Mouse (Mus musculus) liver, embryonic 13.5 days (tissue): ENCODE results near the gene Cldn5. TPM values are rescaled to one million over a fixed set of nuclear protein-coding genes. Genes with fewer than 3 reads are reported as not detected.

Experiments
- ATAC-seq: fragments of 200-750 bp; cut with Nextera tagmentation; 2 replicates; pipeline ENCODE4 v1.8.0; 2017; ENCODE audit warnings: low read depth, mild to moderate bottlenecking, moderate number of reproducible peaks, moderate library complexity
- DNase-seq: peaks from one replicate; pipeline ENCODE4 v3.0.0; 2022
- H3K27ac ChIP-seq: fragments of 300-500 bp; sonication (generic); 2 replicates; pipeline ENCODE4 v1.5.1; 2015; ENCODE audit warnings: moderate library complexity, mild to moderate bottlenecking, inconsistent platforms
- H3K27me3 ChIP-seq: fragments of 300-500 bp; sonication (generic); 2 replicates; pipeline ENCODE4 v1.6.1; 2015; ENCODE audit warnings: mild to moderate bottlenecking, inconsistent platforms
- H3K36me3 ChIP-seq: fragments of 300-500 bp; sonication (generic); 2 replicates; pipeline ENCODE4 v1.6.1; 2015; ENCODE audit warnings: mild to moderate bottlenecking, inconsistent platforms
- H3K4me1 ChIP-seq: fragments of 300-500 bp; sonication (generic); replicated peaks from 2 replicates; pipeline ENCODE4 v1.6.1; 2015; ENCODE audit warnings: inconsistent platforms
- H3K4me2 ChIP-seq: fragments of 300-500 bp; sonication (generic); 2 replicates; pipeline ENCODE4 v1.6.1; 2015; ENCODE audit warnings: inconsistent platforms, mild to moderate bottlenecking, moderate library complexity
- H3K4me3 ChIP-seq: fragments of 300-500 bp; sonication (generic); replicated peaks from 2 replicates; pipeline ENCODE4 v1.5.1; 2015; ENCODE audit warnings: mild to moderate bottlenecking, inconsistent platforms
- H3K9ac ChIP-seq: fragments of 300-500 bp; sonication (generic); 2 replicates; pipeline ENCODE4 v1.6.1; 2015; ENCODE audit warnings: mild to moderate bottlenecking, inconsistent platforms
- H3K9me3 ChIP-seq: fragments of 300-500 bp; sonication (generic); replicated peaks from 2 replicates; pipeline ENCODE4 v1.6.1; 2016; ENCODE audit warnings: inconsistent platforms
- WGBS: fragments of 180-500 bp; shearing (Covaris S2); methylation state at CpG from one replicate; pipeline ENCODE4 v1.1.7; 2015; ENCODE audit not compliant: insufficient replicate concordance; 5-methylcytosine and 5-hydroxymethylcytosine counted together
- polyA plus RNA-seq: library from polyadenylated mRNA; unstranded; fragments of >200 nt; fragmentation: Nextera tagmentation; extraction: Ambion mirVana; gene quantifications from 2 replicates; pipeline ENCODE4 v1.2.1, GENCODE M21; 2015

Cldn5 gene
- polyA plus RNA-seq, 1 experiment from 2014 or later, result 8.3 TPM

GRCm38 (mm10) chr16:18762960-18763359 lies 13.7 kb upstream of the Cldn5 start:
- Histone ChIP-seq H3K4me3 (no peak overlapping the region), H3K4me2 (no peak overlapping the region), H3K4me1 (no peaks in the 10 kb centered on the region), H3K27ac (no peak overlapping the region), H3K9ac (no peak overlapping the region), H3K36me3 (no peaks in the 10 kb centered on the region), H3K27me3 (no peaks in the 10 kb centered on the region), H3K9me3 (no peaks in the 10 kb centered on the region)
- ATAC-seq (no peak), DNase-seq (no peak)
- WGBS, result 60% methylated on average over 3 of the region's 3 CpGs

DNA sequence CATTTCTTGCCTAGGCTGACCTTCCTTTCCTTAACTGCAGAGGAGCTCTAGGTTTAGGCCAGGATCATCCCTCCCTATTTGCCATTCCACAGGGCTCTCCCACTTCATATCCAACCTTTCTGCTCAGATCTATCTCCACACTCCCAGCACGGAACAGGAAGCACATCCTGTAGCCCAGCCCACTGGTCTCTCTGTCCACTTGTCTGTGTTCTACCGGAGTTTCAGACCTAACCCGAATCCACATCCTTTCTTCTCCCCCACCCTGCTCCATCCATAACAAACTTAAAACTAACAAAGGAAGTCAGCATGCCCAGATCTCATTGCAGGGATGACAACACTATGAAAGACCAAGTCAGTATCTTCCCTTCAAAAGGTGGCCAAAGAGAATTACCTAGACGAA lies 10.3 kb upstream of the Cldn5 start:
- ATAC-seq, result no peak
- WGBS, result 35% methylated on average over 4 of the region's 4 CpGs

GRCm38 (mm10) chr16:18769501-18769900 lies 7.1 kb upstream of the Cldn5 start:
- Histone ChIP-seq H3K9me3 (no peaks in the 10 kb centered on the region), H3K27me3 (peaks cover 9% of the 10 kb centered on the region; the same call in 1 of the 2 replicates), H3K4me1 (no peaks in the 10 kb centered on the region), H3K9ac (no peak overlapping the region), H3K36me3 (no peaks in the 10 kb centered on the region), H3K4me2 (no peak overlapping the region), H3K27ac (no peak overlapping the region), H3K4me3 (no peak overlapping the region)
- ATAC-seq (no peak), DNase-seq (no peak)
- WGBS, result 54% methylated on average over 1 of the region's 1 CpGs

More for the DNA sequence above, 10.3 kb upstream of the Cldn5 start:
- DNase-seq, result no peak
- Histone ChIP-seq H3K9ac (no peak overlapping the region), H3K4me3 (no peak overlapping the region), H3K4me2 (no peak overlapping the region), H3K36me3 (no peaks in the 10 kb centered on the region), H3K27me3 (no peaks in the 10 kb centered on the region), H3K4me1 (no peaks in the 10 kb centered on the region), H3K9me3 (no peaks in the 10 kb centered on the region), H3K27ac (no peak overlapping the region)

DNA sequence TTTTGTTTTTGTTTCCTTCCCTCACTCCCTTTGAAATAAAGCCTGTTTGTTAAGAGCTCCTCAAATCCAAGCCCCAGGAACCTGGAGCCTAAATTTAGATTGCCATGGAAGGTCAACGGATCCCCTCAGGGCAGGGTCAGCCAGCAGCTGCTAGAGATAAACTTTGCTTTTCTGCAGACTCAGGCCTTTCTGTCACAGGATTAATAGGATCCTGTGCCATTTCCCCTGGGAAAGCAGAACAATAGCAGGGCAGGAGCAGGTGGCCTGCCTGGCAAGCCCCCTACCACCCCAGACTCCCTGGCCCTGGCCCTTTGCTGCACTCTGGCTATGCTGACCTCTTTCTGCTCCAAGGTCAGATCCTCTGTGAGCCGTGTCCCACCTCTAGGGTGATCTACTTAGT lies 2.7 kb upstream of the Cldn5 start:
- Histone ChIP-seq H3K36me3 (no peaks in the 10 kb centered on the region), H3K4me2 (no peak overlapping the region), H3K4me3 (no peak overlapping the region), H3K9me3 (no peaks in the 10 kb centered on the region), H3K27me3 (peaks cover 53% of the 10 kb centered on the region), H3K4me1 (no peaks in the 10 kb centered on the region), H3K27ac (no peak overlapping the region), H3K9ac (no peak overlapping the region)
- no peak for ATAC-seq
- 39% methylated on average over 2 of the region's 2 CpGs for WGBS
- no peak for DNase-seq

- Histone ChIP-seq H3K27ac (no peak overlapping the region), H3K9ac (no peak overlapping the region), H3K36me3 (peaks cover 10% of the 10 kb centered on the region; the same call in 1 of the 2 replicates), H3K9me3 (no peaks in the 10 kb centered on the region), H3K4me3 (0 out of 2 replicates have a peak overlapping the region, but pooled peaks have one; percentile 3), H3K27me3 (peaks cover 65% of the 10 kb centered on the region), H3K4me1 (no peaks in the 10 kb centered on the region), H3K4me2 (peak overlapping the region; percentile 49; the same call in 1 of the 2 replicates)
- DNase-seq (no peak), ATAC-seq (no peak)
- 20% methylated on average over 18 of the region's 18 CpGs for WGBS
Observed at GRCm38 (mm10) chr16:18775621-18776555, 759 bp upstream of the Cldn5 start.

- Histone ChIP-seq H3K4me3 (peak overlapping the region; percentile 43), H3K27me3 (peaks cover 65% of the 10 kb centered on the region), H3K27ac (no peak overlapping the region), H3K36me3 (peaks cover 25% of the 10 kb centered on the region), H3K9me3 (no peaks in the 10 kb centered on the region), H3K4me1 (no peaks in the 10 kb centered on the region), H3K9ac (0 out of 2 replicates have a peak overlapping the region, but pooled peaks have one; percentile 23), H3K4me2 (peak overlapping the region; percentile 49)
- ATAC-seq (0 out of 2 replicates have a peak, but pooled peaks have one; percentile 11), DNase-seq (no peak)
- WGBS, result 3% methylated on average over 80 of the region's 80 CpGs
Observed at GRCm38 (mm10) chr16:18777101-18778080, 744 bp downstream of the Cldn5 start.

DNA sequence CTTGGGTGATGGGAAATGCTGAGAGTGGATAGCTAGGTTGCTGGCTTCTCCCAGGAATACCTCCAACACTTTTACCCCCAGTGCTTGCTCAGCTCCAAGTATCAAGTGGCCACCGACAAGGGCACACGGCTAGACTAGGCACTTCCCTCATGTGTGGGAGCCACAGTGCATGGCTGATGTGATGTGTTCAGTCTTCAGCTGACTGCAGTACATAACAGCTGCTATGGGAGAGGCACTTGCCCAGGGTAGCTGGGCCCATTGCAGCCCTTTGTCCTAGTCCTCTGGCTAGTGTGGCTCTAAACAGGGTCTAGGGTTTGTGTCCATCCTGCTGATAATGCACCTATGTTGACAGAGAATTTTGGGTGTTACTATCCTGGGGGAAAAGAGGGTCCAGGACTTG lies 1.8 kb downstream of the Cldn5 start:
- peak overlapping the region; percentile 49; the same call in 1 of the 2 replicates for H3K4me2 ChIP-seq
- no peak for DNase-seq

GRCm38 (mm10) chr16:18781810-18782209 lies 5.2 kb downstream of the Cldn5 start:
- 92% methylated on average over 10 of the region's 10 CpGs for WGBS
- Histone ChIP-seq H3K27ac (no peak overlapping the region), H3K4me2 (no peak overlapping the region), H3K36me3 (peaks cover 65% of the 10 kb centered on the region), H3K9me3 (no peaks in the 10 kb centered on the region), H3K27me3 (peaks cover 33% of the 10 kb centered on the region), H3K4me3 (no peak overlapping the region), H3K4me1 (peaks cover 26% of the 10 kb centered on the region), H3K9ac (no peak overlapping the region)
- ATAC-seq (no peak), DNase-seq (no peak)

More for the DNA sequence above, 1.8 kb downstream of the Cldn5 start:
- peaks cover 62% of the 10 kb centered on the region for H3K27me3 ChIP-seq
- WGBS, result 41% methylated on average over 2 of the region's 2 CpGs
- no peak overlapping the region for H3K9ac ChIP-seq
- no peaks in the 10 kb centered on the region for H3K4me1 ChIP-seq
- no peaks in the 10 kb centered on the region for H3K9me3 ChIP-seq
- H3K36me3 ChIP-seq, result peaks cover 33% of the 10 kb centered on the region
- H3K4me3 ChIP-seq, result peak overlapping the region; percentile 43; the same call in 1 of the 2 replicates
- H3K27ac ChIP-seq, result no peak overlapping the region
- no peak for ATAC-seq

DNA sequence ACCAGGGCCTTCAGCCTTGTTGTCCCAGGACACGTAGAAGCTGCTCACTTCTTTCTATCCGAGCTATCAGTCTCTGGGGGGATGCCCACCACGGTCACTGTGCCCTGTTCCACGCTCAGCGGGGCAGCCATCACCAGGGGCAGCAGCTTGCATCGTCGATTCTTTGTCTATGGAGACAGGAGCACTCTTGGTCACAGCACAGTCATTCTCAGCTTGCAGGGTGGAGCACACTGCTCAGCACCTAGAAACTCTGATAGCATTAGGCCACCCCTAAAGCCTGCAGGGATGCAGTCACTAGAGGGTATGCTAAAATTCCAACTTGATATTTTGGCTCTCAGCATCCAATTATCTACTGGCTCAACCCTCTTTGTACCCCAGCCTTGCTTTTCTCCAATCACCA lies 8.4 kb downstream of the Cldn5 start:
- Histone ChIP-seq H3K4me1 (peaks cover 31% of the 10 kb centered on the region), H3K27me3 (peaks cover under 1% of the 10 kb centered on the region; the same call in 1 of the 2 replicates), H3K4me2 (peak overlapping the region; percentile 41), H3K9ac (0 out of 2 replicates have a peak overlapping the region, but pooled peaks have one; percentile 4), H3K4me3 (no peak overlapping the region), H3K27ac (peak overlapping the region; percentile 73), H3K9me3 (no peaks in the 10 kb centered on the region), H3K36me3 (peaks cover 92% of the 10 kb centered on the region)
- DNase-seq (peak; percentile 24), ATAC-seq (peak; percentile 88)
- 59% methylated on average over 7 of the region's 7 CpGs for WGBS

GRCm38 (mm10) chr16:18785485-18785884 lies 8.8 kb downstream of the Cldn5 start:
- Histone ChIP-seq H3K36me3 (peaks cover 94% of the 10 kb centered on the region), H3K27ac (peak overlapping the region; percentile 75)
- DNase-seq, result peak; percentile 39

More at GRCm38 (mm10) chr16:18785485-18785884, 8.8 kb downstream of the Cldn5 start:
- Histone ChIP-seq H3K4me3 (no peak overlapping the region), H3K9me3 (no peaks in the 10 kb centered on the region), H3K9ac (0 out of 2 replicates have a peak overlapping the region, but pooled peaks have one; percentile 4), H3K4me2 (peak overlapping the region; percentile 41), H3K4me1 (peaks cover 31% of the 10 kb centered on the region), H3K27me3 (no peaks in the 10 kb centered on the region)
- ATAC-seq, result peak; percentile 93
- 26% methylated on average over 1 of the region's 1 CpGs for WGBS
